Mouse (Mus musculus) brain, embryonic 18.5 days (tissue): Measurements from ENCODE around the gene Gm20388.

ENCODE experiments used
- DNase-seq: peaks from one replicate; pipeline ENCODE4 v3.0.0-alpha.2; 2012; ENCODE audit warnings: low read depth, low spot score

The Gm20388 gene

DNA sequence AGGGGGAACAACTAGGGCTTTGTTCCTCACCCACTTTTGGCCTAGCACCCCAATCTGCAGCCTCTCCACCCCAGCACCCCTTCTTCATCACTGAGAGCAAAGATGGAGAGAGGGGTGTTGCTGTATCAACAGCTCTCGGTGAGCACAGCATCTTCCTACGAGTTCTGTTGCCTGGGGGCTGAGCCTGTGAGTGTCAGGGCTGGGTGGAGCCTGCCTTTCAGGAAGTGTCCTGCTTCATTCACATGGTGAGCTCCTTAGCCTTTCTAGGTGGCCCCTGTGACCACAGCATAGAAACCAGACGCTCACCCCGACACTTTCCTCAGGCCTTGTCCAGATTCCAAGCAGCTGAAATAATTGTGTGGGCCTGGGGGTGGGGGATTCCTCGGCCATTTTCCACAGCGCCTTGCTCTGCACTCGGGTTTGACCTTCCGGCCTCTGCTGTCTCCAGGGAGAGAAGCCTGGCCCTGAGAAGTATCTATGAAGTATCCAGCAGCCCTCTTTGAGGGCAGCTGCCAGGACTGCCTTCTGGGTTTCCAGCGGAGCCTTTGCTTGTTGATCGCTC, 2244.5 kb downstream of the Gm20388 start:
- no peak for DNase-seq

DNA sequence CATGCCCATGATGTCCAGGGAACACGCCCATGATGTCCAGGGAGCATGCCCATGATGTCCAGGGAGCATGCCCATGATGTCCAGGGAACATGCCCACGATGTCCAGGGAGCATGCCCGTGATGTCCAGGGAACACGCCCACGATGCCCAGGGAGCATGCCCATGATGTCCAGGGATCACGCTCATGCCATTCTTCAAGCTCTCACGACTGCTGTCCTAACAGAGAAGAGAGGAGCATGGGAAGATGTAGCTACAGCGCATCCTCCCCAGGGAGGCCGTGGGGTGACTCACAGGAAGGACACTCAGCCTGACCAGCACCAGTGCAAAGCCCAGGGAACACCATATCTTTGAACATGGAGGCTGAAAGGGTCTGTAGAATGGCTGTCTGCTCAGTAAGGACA, 2245.3 kb downstream of the Gm20388 start:
- DNase-seq, result no peak

DNA sequence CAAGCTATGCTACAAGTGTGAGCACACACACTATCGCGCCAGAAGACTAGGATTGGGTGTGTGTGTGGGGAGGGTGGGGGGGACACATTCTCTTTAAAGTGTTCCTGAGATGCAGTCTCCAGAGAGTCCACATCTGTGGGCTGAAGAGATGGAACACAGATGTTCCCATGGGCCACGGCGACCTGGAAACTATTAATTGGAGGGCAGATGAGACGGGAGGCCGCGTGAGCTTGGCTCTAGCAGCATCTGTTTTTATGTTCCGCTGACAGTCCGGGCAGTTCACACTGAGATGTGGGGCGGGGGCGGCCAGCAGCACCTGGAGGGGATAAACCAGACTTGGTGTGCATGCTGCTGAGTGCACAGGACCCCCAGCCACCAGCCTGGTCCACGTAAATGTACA, 2247.0 kb downstream of the Gm20388 start:
- DNase-seq, result no peak

GRCm38 (mm10) chr8:122160165-122160564, 2249.5 kb downstream of the Gm20388 start:
- DNase-seq, result no peak

- no peak for DNase-seq
Observed at GRCm38 (mm10) chr8:122162992-122163391, 2252.4 kb downstream of the Gm20388 start.

GRCm38 (mm10) chr8:122167204-122167860, 2256.7 kb downstream of the Gm20388 start:
- no peak for DNase-seq

- no peak for DNase-seq
Observed at GRCm38 (mm10) chr8:122169446-122169845, 2258.8 kb downstream of the Gm20388 start.

GRCm38 (mm10) chr8:122171823-122172222, 2261.2 kb downstream of the Gm20388 start:
- no peak for DNase-seq

DNA sequence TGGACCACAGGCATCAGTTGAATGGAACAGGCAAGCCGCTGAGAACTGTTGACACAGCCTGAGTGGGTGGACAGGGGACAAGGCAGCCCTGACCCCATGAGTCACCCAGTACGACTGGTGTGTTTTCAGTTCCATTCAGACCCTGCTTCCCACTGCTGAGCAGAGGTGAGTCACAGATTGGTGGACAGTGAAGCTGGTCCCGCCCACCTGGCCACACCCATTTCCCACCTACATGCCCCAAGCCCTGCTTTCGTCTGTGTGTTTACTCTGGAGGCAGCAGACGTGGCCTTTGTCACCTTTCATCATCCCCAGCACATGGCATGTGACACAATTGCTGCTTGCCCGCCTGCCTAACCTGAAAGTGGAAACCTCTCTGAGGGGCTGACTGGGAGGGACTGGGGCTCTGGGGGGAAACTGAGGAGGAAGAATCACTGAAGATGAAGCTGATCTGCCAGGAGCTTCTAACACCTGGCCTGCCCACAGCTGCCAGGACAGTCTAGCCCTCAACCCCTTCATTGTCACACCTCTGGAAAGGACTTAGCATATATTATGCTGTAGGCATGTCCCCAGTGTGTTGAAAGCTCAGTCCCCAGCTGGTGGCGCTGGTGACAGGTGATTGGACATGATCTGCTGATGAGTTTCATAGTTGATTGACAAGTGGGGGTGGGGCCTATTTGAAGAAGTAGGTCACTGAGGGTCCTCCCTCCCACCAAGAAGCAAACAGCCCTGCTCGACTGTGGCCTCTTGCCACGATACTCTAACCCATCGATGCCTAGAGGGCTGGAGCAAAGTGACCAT, 2263.7 kb downstream of the Gm20388 start:
- no peak for DNase-seq

- DNase-seq, result no peak
Observed at GRCm38 (mm10) chr8:122178392-122178890, 2267.8 kb downstream of the Gm20388 start.

- no peak for DNase-seq
Observed at GRCm38 (mm10) chr8:122179354-122179753, 2268.7 kb downstream of the Gm20388 start.

- DNase-seq, result no peak
Observed at GRCm38 (mm10) chr8:122180116-122180515, 2269.5 kb downstream of the Gm20388 start.

GRCm38 (mm10) chr8:122181414-122181813, 2270.8 kb downstream of the Gm20388 start:
- no peak for DNase-seq

DNA sequence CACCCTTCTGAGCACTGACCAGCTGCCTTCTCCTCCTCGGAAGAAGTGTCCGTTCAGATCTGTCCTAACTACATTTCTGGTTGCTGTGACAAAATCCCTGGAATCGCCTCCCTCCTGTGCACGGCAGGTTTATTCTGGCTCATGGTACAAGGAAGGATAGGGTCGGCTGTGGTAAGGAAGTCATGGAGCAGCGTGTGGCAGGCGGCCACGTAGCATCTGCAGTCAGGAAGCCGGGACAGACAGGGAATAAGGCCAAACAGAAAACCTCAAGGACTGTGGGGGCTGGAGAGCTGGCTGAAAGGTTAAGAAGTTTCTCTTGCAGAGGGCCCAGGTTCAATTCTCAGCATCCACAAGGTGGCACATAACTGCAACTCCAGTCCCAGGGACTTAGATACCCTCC, 2271.3 kb downstream of the Gm20388 start:
- DNase-seq, result no peak

GRCm38 (mm10) chr8:122186363-122186974, 2275.8 kb downstream of the Gm20388 start:
- DNase-seq, result no peak

- no peak for DNase-seq
Observed at GRCm38 (mm10) chr8:122187271-122187670, 2276.6 kb downstream of the Gm20388 start.

DNA sequence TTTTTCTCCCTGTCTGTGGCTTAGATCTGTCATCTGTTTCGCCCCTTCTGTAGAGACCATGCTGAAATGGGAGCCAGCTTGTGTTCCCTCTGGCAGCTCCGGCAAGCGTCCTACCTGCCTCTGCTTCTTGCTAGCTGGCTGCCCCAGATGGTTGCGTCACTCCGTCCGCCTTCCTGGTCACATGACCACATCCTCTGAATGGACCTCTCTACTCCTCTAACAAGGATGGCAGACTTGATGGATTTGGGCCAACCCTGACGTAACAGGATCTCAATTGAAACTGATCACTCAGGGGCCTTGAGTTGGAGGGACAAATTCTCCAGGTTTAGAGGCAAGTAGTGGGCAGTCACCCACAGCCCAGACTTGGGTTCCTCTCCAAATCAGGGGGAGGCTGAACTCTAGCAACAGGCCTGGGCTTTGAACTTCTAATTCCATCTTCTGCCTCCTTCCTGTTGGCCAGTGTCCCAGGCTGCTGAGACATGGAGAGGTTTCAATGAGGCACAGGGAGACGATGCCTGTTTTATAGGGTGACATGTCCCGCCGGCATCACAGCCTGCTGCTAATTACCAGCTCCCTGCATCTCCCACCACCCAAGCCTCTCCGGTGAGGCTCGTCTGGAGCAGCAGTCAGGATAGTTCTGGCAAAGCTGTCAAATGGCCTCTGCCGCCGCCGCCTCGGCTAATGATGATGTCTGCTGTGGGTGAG, 2279.9 kb downstream of the Gm20388 start:
- DNase-seq, result peak; percentile 32

GRCm38 (mm10) chr8:122191054-122191376, 2280.4 kb downstream of the Gm20388 start:
- DNase-seq, result no peak

DNA sequence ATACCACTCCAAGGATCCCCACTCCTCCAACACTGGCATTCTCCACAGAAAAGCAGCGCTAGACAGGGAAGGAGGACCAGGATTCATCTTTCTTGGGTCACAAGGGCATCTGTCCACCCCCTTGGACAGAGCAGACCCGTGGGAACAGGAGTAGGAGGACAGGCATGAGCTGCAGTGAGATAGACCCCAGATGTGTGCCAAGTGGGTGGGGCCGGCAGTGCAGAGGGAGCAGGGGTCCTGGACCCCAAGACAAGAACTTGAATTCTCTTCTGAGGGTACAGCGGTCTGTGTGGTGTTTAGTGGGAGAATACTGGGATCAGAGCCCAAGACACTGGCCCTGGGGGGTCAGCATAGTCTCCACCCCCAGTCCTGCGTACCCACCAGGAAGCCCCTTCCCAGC, 2282.1 kb downstream of the Gm20388 start:
- DNase-seq, result no peak

DNA sequence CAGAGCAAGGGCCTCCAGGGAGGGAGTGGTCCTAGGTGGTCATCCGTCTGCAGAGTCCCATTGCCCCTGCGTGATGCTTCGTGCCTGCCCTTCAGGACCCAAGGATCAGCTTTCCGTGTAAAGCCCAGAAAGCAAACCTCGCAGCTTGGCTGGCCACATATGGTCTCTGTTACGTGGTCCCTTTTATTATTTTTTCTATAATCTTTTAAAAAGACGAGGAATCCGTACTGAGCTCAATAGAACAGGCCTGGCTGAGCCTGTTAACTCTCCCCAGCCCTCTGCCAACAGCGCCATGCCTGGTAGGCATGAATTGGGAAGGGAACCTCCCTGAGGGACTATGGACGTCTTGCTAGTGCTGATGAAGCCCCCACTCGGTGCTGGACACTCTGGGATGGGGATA, 2282.9 kb downstream of the Gm20388 start:
- no peak for DNase-seq

DNA sequence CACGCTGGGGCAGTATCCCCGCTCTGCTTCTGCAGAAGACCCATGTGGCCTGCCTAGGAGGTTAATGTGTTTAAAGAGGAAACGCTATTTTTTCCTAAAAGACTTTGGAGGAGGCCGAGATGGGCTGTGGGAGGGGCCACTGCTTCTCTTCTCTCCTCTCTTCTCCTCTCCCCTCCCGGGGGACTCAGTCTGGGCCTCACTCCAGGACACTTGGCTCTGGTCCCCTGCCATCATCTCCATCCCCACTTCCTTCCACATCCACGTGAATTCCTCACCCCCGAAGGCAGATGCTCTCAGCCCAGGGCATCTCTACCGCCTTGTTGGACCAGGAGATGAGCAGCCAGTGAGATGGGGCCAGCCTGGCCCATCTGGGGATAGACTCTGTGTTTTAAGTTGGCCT, 2283.8 kb downstream of the Gm20388 start:
- DNase-seq, result no peak

- DNase-seq, result no peak
Observed at GRCm38 (mm10) chr8:122197342-122197741, 2286.7 kb downstream of the Gm20388 start.
